Comparison of ENCODE assay signal across 19 mouse cellular contexts in the genomic region with DNA sequence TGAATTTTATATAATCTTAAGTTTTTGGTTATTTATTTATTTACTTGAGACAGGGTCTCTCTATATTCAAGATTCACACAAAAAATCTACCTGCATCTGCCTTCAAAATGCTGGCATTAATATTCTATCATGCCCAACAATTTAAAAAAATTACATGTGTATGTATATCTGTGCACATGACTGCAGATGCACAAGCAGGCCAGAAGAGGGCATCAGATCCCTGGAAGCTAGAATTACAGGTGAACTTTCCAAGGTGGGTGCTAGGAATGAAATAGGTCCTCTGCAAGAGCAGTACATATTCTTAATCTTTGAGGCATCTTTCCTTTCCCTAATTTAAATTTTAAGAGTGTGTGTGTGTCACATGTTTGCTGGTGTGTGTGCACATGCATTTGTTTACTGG. TPM values are rescaled to one million over a fixed set of nuclear protein-coding genes. Genes with fewer than 3 reads are reported as not detected.
DNase-seq lines count a peak whose midpoint lies in the region; ATAC-seq and TF ChIP-seq lines count a peak whose summit lies in the region.
"Had no signal": no experiment of that assay in that cellular context is flagged by ENCODE, and none has a peak within 500 bp of the region (broad histone marks: within the 10 kb centered on the region; RNA-seq: fewer than 3 reads in every experiment).

No protein-coding gene starts in this region.

- no peak overlapping the region for H3K9ac ChIP-seq in intestine, postnatal 0 days (ENCODE audit: low read depth, low read length)
- H3K9ac ChIP-seq in intestine, embryonic 16.5 days (ENCODE audit: low read depth, low read length): no peak overlapping the region
- no peak overlapping the region for H3K9ac ChIP-seq in liver, postnatal 0 days (replicated peaks)
- H3K9ac ChIP-seq: embryonic facial prominence, embryonic 15.5 days; forebrain, postnatal 0 days; midbrain, embryonic 12.5 days; neural tube, embryonic 13.5 days had no signal

- TF ChIP-seq CTCF in intestine, postnatal 0 days (IDR thresholded peaks at IDR 0.05; ENCODE audit: low read depth): peak; percentile 57
- peak; percentile 39; the same call in 1 of the 2 replicates for TF ChIP-seq CTCF in liver, postnatal 0 days (IDR thresholded peaks at IDR 0.05; ENCODE audit: low read depth)
- TF ChIP-seq CTCF in E14TG2a.4 (conservative IDR thresholded peaks at IDR 0.05; ENCODE audit: low read length): peak; percentile 63
- peak; percentile 21; the same call in 1 of the 2 replicates for TF ChIP-seq CTCF in brain, embryonic 14.5 days (IDR thresholded peaks at IDR 0.05; ENCODE audit: borderline replicate concordance, extremely low read depth, insufficient read depth, insufficient read length)

- H3K4me2 ChIP-seq in intestine, postnatal 0 days (replicated peaks; ENCODE audit: low read depth): no peak overlapping the region
- H3K4me2 ChIP-seq in intestine, embryonic 16.5 days (ENCODE audit: low read depth, low read length): no peak overlapping the region
- H3K4me2 ChIP-seq in liver, postnatal 0 days (ENCODE audit: low read depth, low read length): no peak overlapping the region
- H3K4me2 ChIP-seq: embryonic facial prominence, embryonic 15.5 days; midbrain, embryonic 12.5 days; neural tube, embryonic 13.5 days had no signal

- no peaks in the 10 kb centered on the region for H3K36me3 ChIP-seq in intestine, postnatal 0 days (ENCODE audit: control insufficient read depth, insufficient read depth)
- H3K36me3 ChIP-seq in intestine, embryonic 16.5 days (ENCODE audit: control insufficient read depth, insufficient read depth, low read length): no peaks in the 10 kb centered on the region
- H3K36me3 ChIP-seq in liver, postnatal 0 days (replicated peaks; ENCODE audit: insufficient read depth, low read length): no peaks in the 10 kb centered on the region
- H3K36me3 ChIP-seq in E14TG2a.4 (ENCODE audit: insufficient read depth, low read length): no peaks in the 10 kb centered on the region
- H3K36me3 ChIP-seq: embryonic facial prominence, embryonic 15.5 days; midbrain, embryonic 12.5 days; neural tube, embryonic 13.5 days had no signal

- no peak overlapping the region for H3K4me3 ChIP-seq in intestine, postnatal 0 days (ENCODE audit: low read depth, low read length)
- H3K4me3 ChIP-seq in intestine, embryonic 16.5 days (ENCODE audit: low read length): no peak overlapping the region
- H3K4me3 ChIP-seq in liver, postnatal 0 days (ENCODE audit: low read depth, low read length): no peak overlapping the region
- no peak overlapping the region for H3K4me3 ChIP-seq in E14TG2a.4 (replicated peaks; ENCODE audit: low read length)
- H3K4me3 ChIP-seq: embryonic facial prominence, embryonic 15.5 days; midbrain, embryonic 12.5 days; neural tube, embryonic 13.5 days had no signal

- no peak for ATAC-seq in intestine, postnatal 0 days
- no peak for ATAC-seq in intestine, embryonic 16.5 days
- no peak for ATAC-seq in liver, postnatal 0 days
- ATAC-seq: forebrain, postnatal 0 days had no signal

- TF ChIP-seq EP300 in liver, postnatal 0 days (IDR thresholded peaks at IDR 0.05; ENCODE audit: low read depth): no peak

- no peaks in the 10 kb centered on the region for H3K4me1 ChIP-seq in intestine, postnatal 0 days (replicated peaks; ENCODE audit: control insufficient read depth, insufficient read depth, low read length)
- no peaks in the 10 kb centered on the region for H3K4me1 ChIP-seq in intestine, embryonic 16.5 days (ENCODE audit: control insufficient read depth, insufficient read depth, low read length)
- H3K4me1 ChIP-seq in liver, postnatal 0 days (ENCODE audit: insufficient read depth): no peaks in the 10 kb centered on the region
- H3K4me1 ChIP-seq in E14TG2a.4 (replicated peaks; ENCODE audit: low read depth, low read length): peaks cover 39% of the 10 kb centered on the region

- no peaks in the 10 kb centered on the region for H3K27me3 ChIP-seq in intestine, postnatal 0 days (replicated peaks; ENCODE audit: control insufficient read depth, insufficient read depth, low read length)
- no peaks in the 10 kb centered on the region for H3K27me3 ChIP-seq in intestine, embryonic 16.5 days (replicated peaks; ENCODE audit: control insufficient read depth, insufficient read depth, low read length)
- no peaks in the 10 kb centered on the region for H3K27me3 ChIP-seq in liver, postnatal 0 days (ENCODE audit: insufficient read depth, low read length)
- peaks cover 22% of the 10 kb centered on the region for H3K27me3 ChIP-seq in E14TG2a.4 (ENCODE audit: insufficient read depth, low read length)
- H3K27me3 ChIP-seq: embryonic facial prominence, embryonic 15.5 days; midbrain, embryonic 12.5 days; neural tube, embryonic 13.5 days had no signal

- TF ChIP-seq POLR2A in brain, embryonic 14.5 days (IDR thresholded peaks at IDR 0.05; ENCODE audit: borderline replicate concordance, extremely low read depth, insufficient read depth, insufficient read length, poor library complexity, severe bottlenecking): no peak

- no peak overlapping the region for H3K27ac ChIP-seq in intestine, postnatal 0 days (ENCODE audit: low read depth, low read length)
- no peak overlapping the region for H3K27ac ChIP-seq in intestine, embryonic 16.5 days (ENCODE audit: low read length)
- no peak overlapping the region for H3K27ac ChIP-seq in liver, postnatal 0 days (ENCODE audit: low read depth)
- H3K27ac ChIP-seq: embryonic facial prominence, embryonic 15.5 days; midbrain, embryonic 12.5 days; neural tube, embryonic 13.5 days had no signal

- H3K9me3 ChIP-seq in intestine, postnatal 0 days (ENCODE audit: control insufficient read depth): no peaks in the 10 kb centered on the region
- no peaks in the 10 kb centered on the region for H3K9me3 ChIP-seq in intestine, embryonic 16.5 days (ENCODE audit: control insufficient read depth, low read length)
- no peaks in the 10 kb centered on the region for H3K9me3 ChIP-seq in liver, postnatal 0 days (ENCODE audit: low read length)
- H3K9me3 ChIP-seq in E14TG2a.4 (ENCODE audit: low read length): no peaks in the 10 kb centered on the region
- H3K9me3 ChIP-seq: embryonic facial prominence, embryonic 15.5 days; midbrain, embryonic 12.5 days; neural tube, embryonic 13.5 days had no signal

- no peak for DNase-seq in liver, postnatal 0 days
- DNase-seq in liver (no peak), adipocyte (ENCODE audit: low spot score) (no peak)
- no peak for DNase-seq in brain, embryonic 14.5 days (ENCODE audit: low read depth)
- DNase-seq in thymus, postnatal 0 days (ENCODE audit: low spot score): no peak
- DNase-seq: adrenal gland, adult 2 months; cerebellum, postnatal 10 days; forebrain, postnatal 0 days; kidney, adult 8-10 months; kidney, postnatal 4 days; lung, postnatal 10 days; right cerebral cortex, adult 18-20 months; thymus, postnatal 25 days had no signal

RNA-seq across cellular contexts. Expression of gene Eln, which starts 33.8 kb away (rescaled TPM):
- 72.4 and 81.9 TPM in 2 replicates for polyA plus RNA-seq in intestine, postnatal 0 days (2015; fragmentation: Nextera tagmentation; extraction: Ambion mirVana)
- 50.5 and 65.8 TPM in 2 replicates for polyA plus RNA-seq in intestine, embryonic 16.5 days (2015; fragmentation: Nextera tagmentation; extraction: Ambion mirVana)
- polyA plus RNA-seq in liver, postnatal 0 days (2015; fragmentation: Nextera tagmentation; extraction: Ambion mirVana): 14.8 TPM in 2 replicates
- 21.6 and 29.1 TPM in 2 replicates for polyA plus RNA-seq in brain, embryonic 14.5 days (2012; rRNA removed)
- 12.4 and 96.1 TPM in 2 replicates for polyA plus RNA-seq in thymus, postnatal 0 days (2015; fragmentation: Nextera tagmentation; extraction: Ambion mirVana)
